Mouse (Mus musculus): ENCODE results near the gene Eya2.

DNA sequence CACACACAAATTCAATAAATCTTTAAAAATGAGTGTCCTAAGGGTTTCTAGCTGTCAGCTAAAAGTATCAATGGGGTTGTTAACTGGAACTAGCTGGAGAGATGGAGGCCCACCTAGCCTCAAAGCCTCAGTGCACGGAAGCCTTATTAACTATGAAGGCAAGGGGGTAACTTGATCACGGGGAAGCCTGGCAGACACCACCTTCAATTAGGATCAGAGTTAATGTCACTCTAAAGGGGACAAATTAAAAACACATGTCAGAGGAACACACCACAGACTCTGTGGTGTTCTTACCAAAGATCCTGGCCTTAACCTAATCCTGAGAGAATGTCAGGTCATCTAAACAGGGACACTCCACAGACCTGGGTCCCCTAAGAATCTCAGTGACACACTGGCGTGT lies 10.3 kb upstream of the Eya2 start:
- TF ChIP-seq CTCF (IDR thresholded peaks at IDR 0.05; ENCODE audit: low read depth), result no peak
- TF ChIP-seq EP300 (optimal IDR thresholded peaks at IDR 0.05), result no peak
